Mouse (Mus musculus): ENCODE results near the gene Rnf222.

The Rnf222 gene

GRCm38 (mm10) chr11:68888253-68888652 lies at the start of gene Rnf222:
Rnf222 (plus strand) TSS chr11:68888553.
- DNase-seq (ENCODE audit: low spot score), result no peak

- no peak for DNase-seq (ENCODE audit: low spot score)
Observed at GRCm38 (mm10) chr11:68839606-68840005, 48.7 kb upstream of the Rnf222 start.

- DNase-seq (ENCODE audit: low spot score), result no peak
Observed at GRCm38 (mm10) chr11:68850862-68851261, 37.5 kb upstream of the Rnf222 start.

GRCm38 (mm10) chr11:68851644-68852485 lies 36.5 kb upstream of the Rnf222 start:
- no peak for DNase-seq (ENCODE audit: low spot score)

GRCm38 (mm10) chr11:68852486-68852901 lies 35.9 kb upstream of the Rnf222 start:
- DNase-seq (ENCODE audit: low spot score), result no peak

- DNase-seq (ENCODE audit: low spot score), result peak; percentile 98
Observed at GRCm38 (mm10) chr11:68852932-68853409, 35.4 kb upstream of the Rnf222 start.

GRCm38 (mm10) chr11:68853611-68854401 lies 34.5 kb upstream of the Rnf222 start:
- no peak for DNase-seq (ENCODE audit: low spot score)

GRCm38 (mm10) chr11:68854621-68855020 lies 33.7 kb upstream of the Rnf222 start:
- DNase-seq (ENCODE audit: low spot score), result no peak

- DNase-seq (ENCODE audit: low spot score), result no peak
Observed at GRCm38 (mm10) chr11:68857329-68857728, 31.0 kb upstream of the Rnf222 start.

GRCm38 (mm10) chr11:68859943-68860593 lies 28.3 kb upstream of the Rnf222 start:
- DNase-seq (ENCODE audit: low spot score), result no peak

- no peak for DNase-seq (ENCODE audit: low spot score)
Observed at GRCm38 (mm10) chr11:68862260-68862659, 26.1 kb upstream of the Rnf222 start.

- no peak for DNase-seq (ENCODE audit: low spot score)
Observed at GRCm38 (mm10) chr11:68863631-68864091, 24.7 kb upstream of the Rnf222 start.

GRCm38 (mm10) chr11:68864544-68865189 lies 23.7 kb upstream of the Rnf222 start:
- no peak for DNase-seq (ENCODE audit: low spot score)

- no peak for DNase-seq (ENCODE audit: low spot score)
Observed at GRCm38 (mm10) chr11:68871277-68871676, 17.1 kb upstream of the Rnf222 start.

GRCm38 (mm10) chr11:68871748-68872147 lies 16.6 kb upstream of the Rnf222 start, which contains the start of gene Ndel1:
Ndel1 (minus strand) TSS chr11:68871858.
- no peak for DNase-seq (ENCODE audit: low spot score)

- no peak for DNase-seq (ENCODE audit: low spot score)
Observed at GRCm38 (mm10) chr11:68874841-68875240, 13.5 kb upstream of the Rnf222 start.

GRCm38 (mm10) chr11:68878811-68879210 lies 9.5 kb upstream of the Rnf222 start:
- no peak for DNase-seq (ENCODE audit: low spot score)

GRCm38 (mm10) chr11:68882107-68882506 lies 6.2 kb upstream of the Rnf222 start:
- no peak for DNase-seq (ENCODE audit: low spot score)

GRCm38 (mm10) chr11:68883843-68884242 lies 4.5 kb upstream of the Rnf222 start:
- DNase-seq (ENCODE audit: low spot score), result no peak

GRCm38 (mm10) chr11:68884368-68884767 lies 4.0 kb upstream of the Rnf222 start:
- DNase-seq (ENCODE audit: low spot score), result no peak

- no peak for DNase-seq (ENCODE audit: low spot score)
Observed at GRCm38 (mm10) chr11:68886091-68886490, 2.3 kb upstream of the Rnf222 start.

GRCm38 (mm10) chr11:68888653-68889052 lies 300 bp downstream of the Rnf222 start:
- DNase-seq (ENCODE audit: low spot score), result no peak

Measured in layer of hippocampus, adult 9-10 months (tissue).